Mouse (Mus musculus) kidney, adult 2 months (tissue): ENCODE measurements around the gene Entpd5.

ENCODE experiments used
- CTCF ChIP-seq: fragments of 200-500 bp; conservative IDR thresholded peaks from 2 replicates; pipeline ENCODE4 v1.5.1; 2011; ENCODE audit warnings: low read depth, mild to moderate bottlenecking, control low read depth, low read length, moderate library complexity, mixed read lengths; ENCODE audit not compliant: insufficient read depth, insufficient read length
- POLR2A ChIP-seq: fragments of 200-500 bp; IDR thresholded peaks from one replicate; pipeline ENCODE4 v1.6.1; 2011; ENCODE audit warnings: low read depth, low read length, control low read depth

- no peak for TF ChIP-seq CTCF
- TF ChIP-seq POLR2A, result peak; percentile 97
Observed at GRCm38 (mm10) chr12:84450718-84451646, 42.2 kb upstream of the Entpd5 start, which contains the start of the genes Aldh6a1 and Lin52.
